Mouse (Mus musculus): ENCODE measurements around the gene Oas1f.

DNA sequence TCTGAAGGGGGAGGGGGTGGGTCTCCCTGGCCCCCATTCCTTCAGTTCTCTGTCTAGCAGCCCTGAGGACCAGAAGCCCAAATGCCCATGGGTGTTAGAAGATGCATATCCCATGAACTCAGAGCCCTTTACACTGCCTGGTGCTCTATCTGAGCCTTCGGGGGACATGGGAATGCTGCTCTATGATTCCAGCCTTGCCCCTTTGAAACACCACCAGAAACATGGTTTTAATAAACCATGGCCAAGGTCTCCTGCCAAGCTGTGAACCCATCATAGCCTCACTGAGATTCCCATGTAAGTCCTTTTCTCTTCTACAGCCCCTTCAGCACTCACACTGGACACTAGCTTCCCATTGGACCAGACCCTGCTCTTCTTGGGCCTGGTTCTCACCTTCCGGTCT is 42.9 kb downstream of the Oas1f start:
- TF ChIP-seq ZC3H11A (IDR thresholded peaks at IDR 0.05; ENCODE audit: low read depth, low read length), result no peak
- TF ChIP-seq POLR2A (IDR thresholded peaks at IDR 0.05; ENCODE audit: low read depth, low read length), result no peak
- TF ChIP-seq JUND (conservative IDR thresholded peaks at IDR 0.05; ENCODE audit: low read depth, low read length), result no peak
- no peak for TF ChIP-seq CTCF (conservative IDR thresholded peaks at IDR 0.05 in 1 of 2, IDR thresholded peaks at IDR 0.05 in 1 of 2; ENCODE audit: low read depth in 2 of 2, low read length in 2 of 2)
- TF ChIP-seq BHLHE40 (IDR thresholded peaks at IDR 0.05; ENCODE audit: low read depth, low read length), result no peak
- TF ChIP-seq MEF2A (IDR thresholded peaks at IDR 0.05; ENCODE audit: borderline replicate concordance, low read depth, low read length), result no peak
- TF ChIP-seq CHD1 (IDR thresholded peaks at IDR 0.05; ENCODE audit: low read depth, low read length), result no peak
- TF ChIP-seq NELFE (IDR thresholded peaks at IDR 0.05; ENCODE audit: low read depth, low read length), result no peak
- no peak for TF ChIP-seq TCF12 (IDR thresholded peaks at IDR 0.05; ENCODE audit: low read depth, low read length)
- no peak for TF ChIP-seq SMC3 (IDR thresholded peaks at IDR 0.05; ENCODE audit: low read depth, low read length)

Measured in CH12.LX (cell line).